ENCODE assay signal across 11 mouse cellular contexts in genomic region chr16:96472816-96473215, GRCm38 (mm10). TPM values are rescaled to one million over a fixed set of nuclear protein-coding genes. Genes with fewer than 3 reads are reported as not detected.
DNase-seq lines count a peak whose midpoint lies in the region; ATAC-seq and TF ChIP-seq lines count a peak whose summit lies in the region.
"Had no signal": no experiment of that assay in that cellular context is flagged by ENCODE, and none has a peak within 500 bp of the region (broad histone marks: within the 10 kb centered on the region; RNA-seq: fewer than 3 reads in every experiment).

No protein-coding gene starts in this region.

- no peak overlapping the region for H3K27ac ChIP-seq in heart, postnatal 0 days (ENCODE audit: low read depth)
- H3K27ac ChIP-seq in heart, adult 2 months, result no peak overlapping the region
- 0 out of 2 replicates have a peak overlapping the region, but pooled peaks have one; percentile 0 for H3K27ac ChIP-seq in hindbrain, embryonic 14.5 days
- peak overlapping the region; percentile 67 for H3K27ac ChIP-seq in midbrain, embryonic 16.5 days (ENCODE audit: low read length)
- H3K27ac ChIP-seq: lung, embryonic 15.5 days had no signal

- no peak for TF ChIP-seq CTCF in heart, postnatal 0 days (IDR thresholded peaks at IDR 0.05; ENCODE audit: low read depth)
- TF ChIP-seq CTCF in heart, adult 2 months (IDR thresholded peaks at IDR 0.05), result no peak

- H3K9ac ChIP-seq in heart, postnatal 0 days (replicated peaks; ENCODE audit: low read depth, low read length), result no peak overlapping the region
- no peak overlapping the region for H3K9ac ChIP-seq in heart, adult 2 months (ENCODE audit: low read depth, low read length)
- 0 out of 2 replicates have a peak overlapping the region, but pooled peaks have one; percentile 2 for H3K9ac ChIP-seq in hindbrain, embryonic 14.5 days
- peak overlapping the region; percentile 1; the same call in 1 of the 2 replicates for H3K9ac ChIP-seq in midbrain, embryonic 16.5 days (ENCODE audit: low read depth, low read length)
- H3K9ac ChIP-seq: lung, embryonic 15.5 days had no signal

- H3K27me3 ChIP-seq in heart, postnatal 0 days (ENCODE audit: control insufficient read depth, insufficient read depth, low read length), result no peaks in the 10 kb centered on the region
- no peaks in the 10 kb centered on the region for H3K27me3 ChIP-seq in heart, adult 2 months (ENCODE audit: control insufficient read depth, insufficient read depth, low read length)
- no peaks in the 10 kb centered on the region for H3K27me3 ChIP-seq in hindbrain, embryonic 14.5 days (ENCODE audit: control insufficient read depth, insufficient read depth, low read length)
- no peaks in the 10 kb centered on the region for H3K27me3 ChIP-seq in midbrain, embryonic 16.5 days (ENCODE audit: control insufficient read depth, insufficient read depth, low read depth, low read length)
- H3K27me3 ChIP-seq: lung, embryonic 15.5 days had no signal

- no peak for TF ChIP-seq POLR2A in heart, adult 2 months (IDR thresholded peaks at IDR 0.05; ENCODE audit: insufficient read depth, low read depth, low read length)

- 32% methylated on average over 7 of the region's 7 CpGs for WGBS in heart, postnatal 0 days
- WGBS in heart, adult 2 months, result 36% methylated on average over 7 of the region's 7 CpGs
- WGBS in hindbrain, embryonic 14.5 days, result 51% methylated on average over 7 of the region's 7 CpGs
- WGBS in midbrain, embryonic 16.5 days, result 46% methylated on average over 7 of the region's 7 CpGs

- intact Hi-C loops in heart, adult 2 months (cut with DNase I), result no loop called here

- no peak overlapping the region for H3K4me3 ChIP-seq in heart, postnatal 0 days (ENCODE audit: low read depth, low read length)
- no peak overlapping the region for H3K4me3 ChIP-seq in heart, adult 2 months
- H3K4me3 ChIP-seq in hindbrain, embryonic 14.5 days (replicated peaks; ENCODE audit: low read length), result no peak overlapping the region
- H3K4me3 ChIP-seq in midbrain, embryonic 16.5 days (ENCODE audit: low read depth, low read length), result peak overlapping the region; percentile 5
- H3K4me3 ChIP-seq: lung, embryonic 15.5 days had no signal

- ATAC-seq in heart, postnatal 0 days (ENCODE audit: insufficient read depth, low read depth), result no peak
- no peak for ATAC-seq in hindbrain, embryonic 14.5 days (ENCODE audit: low FRiP score)
- no peak for ATAC-seq in midbrain, embryonic 16.5 days

- H3K79me2 ChIP-seq in heart, adult 2 months (replicated peaks; ENCODE audit: control insufficient read depth, insufficient read depth, low read length), result no peaks in the 10 kb centered on the region

- H3K36me3 ChIP-seq in heart, postnatal 0 days (replicated peaks; ENCODE audit: control insufficient read depth, insufficient read depth, low read length), result no peaks in the 10 kb centered on the region
- no peaks in the 10 kb centered on the region for H3K36me3 ChIP-seq in heart, adult 2 months (ENCODE audit: control insufficient read depth, insufficient read depth, low read length)
- no peaks in the 10 kb centered on the region for H3K36me3 ChIP-seq in hindbrain, embryonic 14.5 days (replicated peaks; ENCODE audit: control insufficient read depth, insufficient read depth)
- no peaks in the 10 kb centered on the region for H3K36me3 ChIP-seq in midbrain, embryonic 16.5 days (ENCODE audit: control insufficient read depth, insufficient read depth, low read length)
- H3K36me3 ChIP-seq: lung, embryonic 15.5 days had no signal

- no peak for DNase-seq in heart, postnatal 0 days (ENCODE audit: low spot score)
- no peak for DNase-seq in heart, adult 2 months
- peak; percentile 30 for DNase-seq in brain, embryonic 18.5 days (ENCODE audit: low read depth, low spot score)
- no peak for DNase-seq in hindbrain, embryonic 14.5 days (ENCODE audit: low spot score)
- no peak for DNase-seq in cerebellum, postnatal 36 days
- no peak for DNase-seq in testis, postnatal 14 days (ENCODE audit: low spot score)
- DNase-seq: gastrocnemius, postnatal 10 days; thymus, postnatal 14 days had no signal

- H3K9me3 ChIP-seq in heart, postnatal 0 days (replicated peaks; ENCODE audit: control insufficient read depth, low read length), result no peaks in the 10 kb centered on the region
- no peaks in the 10 kb centered on the region for H3K9me3 ChIP-seq in hindbrain, embryonic 14.5 days (ENCODE audit: control insufficient read depth, low read length)
- H3K9me3 ChIP-seq in midbrain, embryonic 16.5 days (replicated peaks; ENCODE audit: control insufficient read depth, low read length, poor library complexity, severe bottlenecking), result no peaks in the 10 kb centered on the region; the same call in 1 of the 2 replicates
- H3K9me3 ChIP-seq: lung, embryonic 15.5 days had no signal

- H3K4me1 ChIP-seq in heart, postnatal 0 days (ENCODE audit: control insufficient read depth, insufficient read depth), result no peaks in the 10 kb centered on the region
- no peaks in the 10 kb centered on the region for H3K4me1 ChIP-seq in heart, adult 2 months (ENCODE audit: control insufficient read depth, insufficient read depth, low read length)
- peaks cover 28% of the 10 kb centered on the region for H3K4me1 ChIP-seq in hindbrain, embryonic 14.5 days (replicated peaks; ENCODE audit: control insufficient read depth, insufficient read depth, low read length)
- H3K4me1 ChIP-seq in midbrain, embryonic 16.5 days (ENCODE audit: control insufficient read depth, insufficient read depth, low read length), result peaks cover 28% of the 10 kb centered on the region

- H3K4me2 ChIP-seq in heart, postnatal 0 days (ENCODE audit: low read depth, low read length), result peak overlapping the region; percentile 9; the same call in 1 of the 2 replicates
- H3K4me2 ChIP-seq in hindbrain, embryonic 14.5 days (replicated peaks), result peak overlapping the region; percentile 21
- peak overlapping the region; percentile 40 for H3K4me2 ChIP-seq in midbrain, embryonic 16.5 days (ENCODE audit: low read length)
- H3K4me2 ChIP-seq: lung, embryonic 15.5 days had no signal

- TF ChIP-seq EP300 in heart, postnatal 0 days (IDR thresholded peaks at IDR 0.05; ENCODE audit: low read depth), result no peak
- no peak for TF ChIP-seq EP300 in heart, adult 2 months (IDR thresholded peaks at IDR 0.05; ENCODE audit: insufficient read depth, low read depth, low read length)

RNA-seq across cellular contexts. Expression of gene Pcp4, which starts 5.4 kb away (rescaled TPM):
- total RNA-seq in heart, postnatal 0 days (2014; rRNA removed; ENCODE audit: low replicate concordance), result 6.0 TPM in 1 of 2 replicates, not detected in the other
- polyA plus RNA-seq in heart, postnatal 0 days (2015; fragmentation: Nextera tagmentation; extraction: Ambion mirVana), result 0.51 TPM in 1 of 2 replicates, not detected in the other
- 1 to 10 TPM; 2.1 to 3.6 TPM for total RNA-seq in heart, adult 2 months (2021)
- 0.57 and 2.3 TPM in 2 replicates for polyA plus RNA-seq in heart, adult 2 months (2012; rRNA removed)
- 347 and 386 TPM in 2 replicates for polyA plus RNA-seq in hindbrain, embryonic 14.5 days (2014; fragmentation: Nextera tagmentation; extraction: Ambion mirVana)
- polyA plus RNA-seq in midbrain, embryonic 16.5 days (2015; fragmentation: Nextera tagmentation; extraction: Ambion mirVana), result 435 and 514 TPM in 2 replicates

RNA-seq across cellular contexts. Expression of gene Itgb2l, which starts 29.4 kb away (rescaled TPM):
- 0.23 TPM in 1 of 2 replicates, not detected in the other for total RNA-seq in heart, postnatal 0 days (2014; rRNA removed; ENCODE audit: low replicate concordance)
- 0.04 TPM in 1 of 2 replicates, not detected in the other for polyA plus RNA-seq in heart, postnatal 0 days (2015; fragmentation: Nextera tagmentation; extraction: Ambion mirVana)
- total RNA-seq in heart, adult 2 months (2021), result not detected
- polyA plus RNA-seq in heart, adult 2 months (2012; rRNA removed), result not detected in 2 replicates
- 0.12 TPM in 1 of 2 replicates, not detected in the other for polyA plus RNA-seq in hindbrain, embryonic 14.5 days (2014; fragmentation: Nextera tagmentation; extraction: Ambion mirVana)
- polyA plus RNA-seq in midbrain, embryonic 16.5 days (2015; fragmentation: Nextera tagmentation; extraction: Ambion mirVana), result not detected in 2 replicates
- total RNA-seq: left cerebral cortex, postnatal 25 days had no signal

Comparison
In these comparisons a context has a peak if more than half of its experiments do, and no peak if none do; other contexts are left out.
1. H3K27ac ChIP-seq: peak in hindbrain, embryonic 14.5 days (single experiment) and midbrain, embryonic 16.5 days (single experiment); none in heart, postnatal 0 days (single experiment) and heart, adult 2 months (single experiment).
2. H3K9ac ChIP-seq: peak in hindbrain, embryonic 14.5 days (single experiment) and midbrain, embryonic 16.5 days (single experiment); none in heart, postnatal 0 days (single experiment) and heart, adult 2 months (single experiment).
3. RNA of gene Pcp4, which starts 5.4 kb away (polyA plus RNA-seq): 435 to 514 TPM in midbrain, embryonic 16.5 days and 347 to 386 TPM in hindbrain, embryonic 14.5 days; 0.57 to 2.3 TPM in heart, adult 2 months and 0.51 TPM in heart, postnatal 0 days; every median in the first group is over 100 times any median in the second.
4. Peak in every context shown above with its lines, with median percentiles within 50 percentile points of each other: H3K4me2 ChIP-seq.